In genomic region chr9:123928118-123928758, GRCm38 (mm10) we compare ENCODE assay signal across 9 mouse cellular contexts. TPM values are rescaled to one million over a fixed set of nuclear protein-coding genes. Genes with fewer than 3 reads are reported as not detected.
A peak's percentile ranks its signal among the peaks of the same experiment; 100 is the strongest.
DNase-seq lines count a peak whose midpoint lies in the region; ATAC-seq lines count a peak whose summit lies in the region.
"Had no signal": no experiment of that assay in that cellular context is flagged by ENCODE, and none has a peak within 500 bp of the region (broad histone marks: within the 10 kb centered on the region; RNA-seq: fewer than 3 reads in every experiment).

No protein-coding gene starts in this region.

- intact Hi-C loops in left cerebral cortex, postnatal 25 days (cut with DNase I): no loop called here

- DNase-seq in MEL-GATA-1-ER (ENCODE audit: extremely low read depth, low read depth): peak; percentile 93
- DNase-seq in spleen, adult 18-20 months: peak; percentile 63 to 68
- DNase-seq in kidney, postnatal 10 days: no peak
- DNase-seq in left cerebral cortex, postnatal 25 days (ENCODE audit: low spot score in 2 of 2): no peak
- DNase-seq: right cerebral cortex, postnatal 25 days had no signal

- no peak overlapping the region for H3K4me3 ChIP-seq in limb, embryonic 13.5 days
- H3K4me3 ChIP-seq in hindbrain, embryonic 16.5 days (ENCODE audit: low read length): no peak overlapping the region

- H3K4me2 ChIP-seq in limb, embryonic 13.5 days (replicated peaks): 0 out of 2 replicates have a peak overlapping the region, but pooled peaks have one; percentile 14
- no peak overlapping the region for H3K4me2 ChIP-seq in hindbrain, embryonic 16.5 days (ENCODE audit: low read length)

- H3K9me3 ChIP-seq in limb, embryonic 13.5 days: 0 out of 2 replicates have a peak, but pooled peaks cover 3% of the 10 kb centered on the region
- no peaks in the 10 kb centered on the region for H3K9me3 ChIP-seq in hindbrain, embryonic 16.5 days (ENCODE audit: control insufficient read depth, low read length)

- H3K9ac ChIP-seq in limb, embryonic 13.5 days: no peak overlapping the region
- H3K9ac ChIP-seq in hindbrain, embryonic 16.5 days (ENCODE audit: low read depth, low read length): no peak overlapping the region

- no peak overlapping the region for H3K27ac ChIP-seq in limb, embryonic 13.5 days
- no peak overlapping the region for H3K27ac ChIP-seq in hindbrain, embryonic 16.5 days (ENCODE audit: low read depth, low read length)

- H3K36me3 ChIP-seq in limb, embryonic 13.5 days: no peaks in the 10 kb centered on the region
- no peaks in the 10 kb centered on the region for H3K36me3 ChIP-seq in hindbrain, embryonic 16.5 days (ENCODE audit: control insufficient read depth, insufficient read depth, low read length)

- 47% methylated on average over 12 of the region's 12 CpGs for WGBS in limb, embryonic 13.5 days
- 78% methylated on average over 12 of the region's 12 CpGs for WGBS in hindbrain, embryonic 16.5 days

- H3K4me1 ChIP-seq in limb, embryonic 13.5 days: peaks cover 15% of the 10 kb centered on the region
- H3K4me1 ChIP-seq in hindbrain, embryonic 16.5 days (ENCODE audit: control insufficient read depth, insufficient read depth, low read depth, low read length): peaks cover 2% of the 10 kb centered on the region; the same call in 1 of the 2 replicates

- peak; percentile 28 for ATAC-seq in CD4-positive, CD25-positive, alpha-beta regulatory T cell, adult 4 months
- no peak for ATAC-seq in limb, embryonic 13.5 days (ENCODE audit: low FRiP score, low read depth)
- ATAC-seq in hindbrain, embryonic 16.5 days: no peak

- peaks cover 13% of the 10 kb centered on the region for H3K27me3 ChIP-seq in limb, embryonic 13.5 days
- no peaks in the 10 kb centered on the region for H3K27me3 ChIP-seq in hindbrain, embryonic 16.5 days (replicated peaks; ENCODE audit: control insufficient read depth, insufficient read depth, low read length)

RNA-seq across cellular contexts. Expression of gene Ccr1, which starts 40.3 kb away (rescaled TPM):
- polyA plus RNA-seq in CD4-positive, CD25-positive, alpha-beta regulatory T cell, adult 4 months (2017; shearing (Covaris generic)): under 1 TPM; 0.89 to 0.98 TPM
- polyA plus RNA-seq in limb, embryonic 13.5 days (2015; fragmentation: Nextera tagmentation; extraction: Ambion mirVana): 2.2 and 2.6 TPM in 2 replicates
- 0.70 and 0.76 TPM in 2 replicates for polyA plus RNA-seq in hindbrain, embryonic 16.5 days (2015; fragmentation: Nextera tagmentation; extraction: Ambion mirVana)
- total RNA-seq in left cerebral cortex, postnatal 25 days (2021): 1 to 10 TPM in 1 of 2 experiments, under 1 TPM in 1; 0.57 to 1.1 TPM
- total RNA-seq: left cerebral cortex, adult 18-20 months had no signal

RNA-seq across cellular contexts. Expression of gene Ccr1l1, which starts 50.0 kb away (rescaled TPM):
- not detected for polyA plus RNA-seq in CD4-positive, CD25-positive, alpha-beta regulatory T cell, adult 4 months (2017; shearing (Covaris generic))
- not detected in 2 replicates for polyA plus RNA-seq in limb, embryonic 13.5 days (2015; fragmentation: Nextera tagmentation; extraction: Ambion mirVana)
- not detected in 2 replicates for polyA plus RNA-seq in hindbrain, embryonic 16.5 days (2015; fragmentation: Nextera tagmentation; extraction: Ambion mirVana)
- total RNA-seq in left cerebral cortex, postnatal 25 days (2021): not detected
- total RNA-seq: left cerebral cortex, adult 18-20 months had no signal

Comparison
In these comparisons a context has a peak if more than half of its experiments do, and no peak if none do; other contexts are left out.
1. DNase-seq: peak in MEL-GATA-1-ER (single experiment) and spleen, adult 18-20 months (2 of 2); none in kidney, postnatal 10 days (single experiment) and left cerebral cortex, postnatal 25 days (0 of 2).